In genomic region chr5:123155425-123155824, GRCm38 (mm10) we compare ENCODE assay signal across 9 mouse cellular contexts. TPM values are rescaled to one million over a fixed set of nuclear protein-coding genes. Genes with fewer than 3 reads are reported as not detected.
A peak's percentile ranks its signal among the peaks of the same experiment; 100 is the strongest.
DNase-seq lines count a peak whose midpoint lies in the region; ATAC-seq and TF ChIP-seq lines count a peak whose summit lies in the region.
"Had no signal": no experiment of that assay in that cellular context is flagged by ENCODE, and none has a peak within 500 bp of the region (broad histone marks: within the 10 kb centered on the region; RNA-seq: fewer than 3 reads in every experiment).

No protein-coding gene starts in this region.

- H3K27me3 ChIP-seq in testis, adult 2 months (ENCODE audit: control insufficient read depth, insufficient read depth, low read length) = no peaks in the 10 kb centered on the region
- H3K27me3 ChIP-seq in embryonic facial prominence, embryonic 10.5 days (replicated peaks; ENCODE audit: low read depth, poor library complexity, severe bottlenecking) = no peaks in the 10 kb centered on the region
- H3K27me3 ChIP-seq in hindbrain, embryonic 12.5 days = no peaks in the 10 kb centered on the region
- H3K27me3 ChIP-seq: neural tube, embryonic 13.5 days had no signal

- ATAC-seq in hindbrain, embryonic 12.5 days (ENCODE audit: low FRiP score) = 0 out of 2 replicates have a peak, but pooled peaks have one; percentile 32
- ATAC-seq in inflammation-experienced regulatory T-cells, adult 6 months = no peak

- no peak overlapping the region for H3K4me2 ChIP-seq in hindbrain, embryonic 12.5 days (replicated peaks)
- H3K4me2 ChIP-seq: neural tube, embryonic 13.5 days had no signal

- H3K27ac ChIP-seq in testis, adult 2 months (ENCODE audit: control insufficient read depth, insufficient read depth, low read depth, low read length) = no peak overlapping the region
- no peak overlapping the region for H3K27ac ChIP-seq in embryonic facial prominence, embryonic 10.5 days (replicated peaks)
- no peak overlapping the region for H3K27ac ChIP-seq in hindbrain, embryonic 12.5 days
- H3K27ac ChIP-seq: neural tube, embryonic 13.5 days had no signal

- peaks cover 4% of the 10 kb centered on the region for H3K36me3 ChIP-seq in testis, adult 2 months (ENCODE audit: control insufficient read depth, insufficient read depth, low read length)
- H3K36me3 ChIP-seq in embryonic facial prominence, embryonic 10.5 days (replicated peaks) = peaks cover 98% of the 10 kb centered on the region
- H3K36me3 ChIP-seq in hindbrain, embryonic 12.5 days = peaks cover 79% of the 10 kb centered on the region

- no peak for TF ChIP-seq POLR2A in testis, adult 2 months (IDR thresholded peaks at IDR 0.05; ENCODE audit: control insufficient read depth, low read depth, low read length)

- no peak overlapping the region for H3K9ac ChIP-seq in hindbrain, embryonic 12.5 days
- H3K9ac ChIP-seq: neural tube, embryonic 13.5 days had no signal

- peaks cover 11% of the 10 kb centered on the region for H3K4me1 ChIP-seq in testis, adult 2 months (ENCODE audit: control insufficient read depth, insufficient read depth, low read length)
- peaks cover 17% of the 10 kb centered on the region for H3K4me1 ChIP-seq in embryonic facial prominence, embryonic 10.5 days
- H3K4me1 ChIP-seq in hindbrain, embryonic 12.5 days = peaks cover 13% of the 10 kb centered on the region

- peak; percentile 50; the same call in 1 of the 2 replicates for TF ChIP-seq CTCF in testis, adult 2 months (IDR thresholded peaks at IDR 0.05; ENCODE audit: control insufficient read depth, insufficient read depth, insufficient replicate concordance, low read depth, low read length)

- no peaks in the 10 kb centered on the region for H3K9me3 ChIP-seq in embryonic facial prominence, embryonic 10.5 days
- no peaks in the 10 kb centered on the region for H3K9me3 ChIP-seq in hindbrain, embryonic 12.5 days (replicated peaks)
- H3K9me3 ChIP-seq: neural tube, embryonic 13.5 days had no signal

- WGBS in embryonic facial prominence, embryonic 10.5 days = 55% methylated on average over 7 of the region's 7 CpGs
- 66% methylated on average over 7 of the region's 7 CpGs for WGBS in hindbrain, embryonic 12.5 days

- no peak for DNase-seq in testis, postnatal 14 days (ENCODE audit: low spot score)
- DNase-seq in adrenal gland, postnatal 10 days = peak; percentile 80
- peak; percentile 69 for DNase-seq in embryonic facial prominence, embryonic 10.5 days (ENCODE audit: low spot score)
- DNase-seq in lung, adult 18-20 months = peak; percentile 71 to 79
- peak; percentile 85 for DNase-seq in retina, embryonic 14.5 days (ENCODE audit: low spot score)

- H3K4me3 ChIP-seq in testis, adult 2 months (ENCODE audit: control insufficient read depth, low read depth, low read length) = no peak overlapping the region
- no peak overlapping the region for H3K4me3 ChIP-seq in embryonic facial prominence, embryonic 10.5 days
- H3K4me3 ChIP-seq in hindbrain, embryonic 12.5 days = no peak overlapping the region
- H3K4me3 ChIP-seq: neural tube, embryonic 13.5 days had no signal

RNA-seq across cellular contexts. Expression of gene Setd1b, which starts 13.4 kb away (rescaled TPM):
- 11.3 and 13.7 TPM in 2 replicates for polyA plus RNA-seq in testis, adult 2 months (2012; rRNA removed)
- 10 to 100 TPM; 19.5 to 27.4 TPM for total RNA-seq in adrenal gland, postnatal 10 days (2021)
- polyA plus RNA-seq in embryonic facial prominence, embryonic 10.5 days (2016; fragmentation: Nextera tagmentation; extraction: Ambion mirVana) = 8.1 TPM in 2 replicates
- polyA plus RNA-seq in hindbrain, embryonic 12.5 days (2016; fragmentation: Nextera tagmentation; extraction: Ambion mirVana) = 13.8 and 14.3 TPM in 2 replicates
- polyA plus RNA-seq in inflammation-experienced regulatory T-cells, adult 6 months (2017; shearing (Covaris generic)) = 10 to 100 TPM; 13.0 to 17.7 (median 16.0) TPM

RNA-seq across cellular contexts. Expression of gene Psmd9, which starts 13.8 kb away (rescaled TPM):
- polyA plus RNA-seq in testis, adult 2 months (2012; rRNA removed) = 36.3 and 37.1 TPM in 2 replicates
- 10 to 100 TPM; 29.0 to 29.4 TPM for total RNA-seq in adrenal gland, postnatal 10 days (2021)
- polyA plus RNA-seq in embryonic facial prominence, embryonic 10.5 days (2016; fragmentation: Nextera tagmentation; extraction: Ambion mirVana) = 79.1 and 89.3 TPM in 2 replicates
- 70.2 and 74.6 TPM in 2 replicates for polyA plus RNA-seq in hindbrain, embryonic 12.5 days (2016; fragmentation: Nextera tagmentation; extraction: Ambion mirVana)
- 10 to 100 TPM; 36.1 to 40.9 (median 39.8) TPM for polyA plus RNA-seq in inflammation-experienced regulatory T-cells, adult 6 months (2017; shearing (Covaris generic))

RNA-seq across cellular contexts. Expression of gene Rhof, which starts 22.9 kb away (rescaled TPM):
- 0.78 and 1.1 TPM in 2 replicates for polyA plus RNA-seq in testis, adult 2 months (2012; rRNA removed)
- 1 to 10 TPM; 1.6 to 1.8 TPM for total RNA-seq in adrenal gland, postnatal 10 days (2021)
- 1.2 and 2.2 TPM in 2 replicates for polyA plus RNA-seq in embryonic facial prominence, embryonic 10.5 days (2016; fragmentation: Nextera tagmentation; extraction: Ambion mirVana)
- 2.6 and 2.8 TPM in 2 replicates for polyA plus RNA-seq in hindbrain, embryonic 12.5 days (2016; fragmentation: Nextera tagmentation; extraction: Ambion mirVana)
- 10 to 100 TPM; 62.4 to 71.7 (median 66.6) TPM for polyA plus RNA-seq in inflammation-experienced regulatory T-cells, adult 6 months (2017; shearing (Covaris generic))

RNA-seq across cellular contexts. Expression of gene Hpd, which starts 27.1 kb away (rescaled TPM):
- 1.7 TPM in 2 replicates for polyA plus RNA-seq in testis, adult 2 months (2012; rRNA removed)
- total RNA-seq in adrenal gland, postnatal 10 days (2021) = 100 to 1,000 TPM in 1 of 2 experiments, 10 to 100 TPM in 1; 65.8 to 142 TPM
- polyA plus RNA-seq in embryonic facial prominence, embryonic 10.5 days (2016; fragmentation: Nextera tagmentation; extraction: Ambion mirVana) = not detected in 2 replicates
- polyA plus RNA-seq in hindbrain, embryonic 12.5 days (2016; fragmentation: Nextera tagmentation; extraction: Ambion mirVana) = not detected in 2 replicates
- polyA plus RNA-seq in inflammation-experienced regulatory T-cells, adult 6 months (2017; shearing (Covaris generic)) = not detected
- polyA plus RNA-seq: neural tube, embryonic 13.5 days had no signal

Comparison
In these comparisons a context has a peak if more than half of its experiments do, and no peak if none do; other contexts are left out.
1. RNA of gene Rhof, which starts 22.9 kb away (polyA plus RNA-seq): 62.4 to 71.7 TPM in inflammation-experienced regulatory T-cells, adult 6 months; 2.6 to 2.8 TPM in hindbrain, embryonic 12.5 days, 1.2 to 2.2 TPM in embryonic facial prominence, embryonic 10.5 days and 0.78 to 1.1 TPM in testis, adult 2 months; every median in the first group is over 10 times any median in the second.